Comparison of ENCODE assay signal across 9 mouse cellular contexts in genomic region chr7:107787977-107788620, GRCm38 (mm10). TPM values are rescaled to one million over a fixed set of nuclear protein-coding genes. Genes with fewer than 3 reads are reported as not detected.
A peak's percentile ranks its signal among the peaks of the same experiment; 100 is the strongest.
DNase-seq lines count a peak whose midpoint lies in the region; ATAC-seq lines count a peak whose summit lies in the region.
"Had no signal": no experiment of that assay in that cellular context is flagged by ENCODE, and none has a peak within 500 bp of the region (broad histone marks: within the 10 kb centered on the region; RNA-seq: fewer than 3 reads in every experiment).

No protein-coding gene starts in this region.

- ATAC-seq in forebrain, embryonic 11.5 days (replicated peaks; ENCODE audit: low FRiP score), result 0 out of 2 replicates have a peak, but pooled peaks have one; percentile 30
- ATAC-seq in forebrain, embryonic 12.5 days (ENCODE audit: low FRiP score), result no peak
- peak; percentile 77 for ATAC-seq in hindbrain, embryonic 16.5 days

- no peaks in the 10 kb centered on the region for H3K27me3 ChIP-seq in forebrain, embryonic 11.5 days (ENCODE audit: control insufficient read depth, insufficient read depth, low read length)
- no peaks in the 10 kb centered on the region for H3K27me3 ChIP-seq in forebrain, embryonic 12.5 days
- no peaks in the 10 kb centered on the region for H3K27me3 ChIP-seq in hindbrain, embryonic 16.5 days (replicated peaks; ENCODE audit: control insufficient read depth, insufficient read depth, low read length)

- H3K27ac ChIP-seq in forebrain, embryonic 11.5 days (ENCODE audit: low read depth, low read length), result no peak overlapping the region
- no peak overlapping the region for H3K27ac ChIP-seq in forebrain, embryonic 12.5 days
- H3K27ac ChIP-seq in hindbrain, embryonic 16.5 days (ENCODE audit: low read depth, low read length), result no peak overlapping the region
- H3K27ac ChIP-seq: macrophage had no signal

- H3K9me3 ChIP-seq in forebrain, embryonic 11.5 days (ENCODE audit: control insufficient read depth, low read length), result no peaks in the 10 kb centered on the region
- H3K9me3 ChIP-seq in forebrain, embryonic 12.5 days, result no peaks in the 10 kb centered on the region
- H3K9me3 ChIP-seq in hindbrain, embryonic 16.5 days (ENCODE audit: control insufficient read depth, low read length), result no peaks in the 10 kb centered on the region

- no peaks in the 10 kb centered on the region for H3K4me1 ChIP-seq in forebrain, embryonic 11.5 days (replicated peaks; ENCODE audit: control insufficient read depth, insufficient read depth, low read length)
- no peaks in the 10 kb centered on the region for H3K4me1 ChIP-seq in forebrain, embryonic 12.5 days
- no peaks in the 10 kb centered on the region for H3K4me1 ChIP-seq in hindbrain, embryonic 16.5 days (ENCODE audit: control insufficient read depth, insufficient read depth, low read depth, low read length)

- no peak overlapping the region for H3K9ac ChIP-seq in forebrain, embryonic 11.5 days (ENCODE audit: low read length)
- H3K9ac ChIP-seq in forebrain, embryonic 12.5 days, result no peak overlapping the region
- H3K9ac ChIP-seq in hindbrain, embryonic 16.5 days (ENCODE audit: low read depth, low read length), result no peak overlapping the region

- no peaks in the 10 kb centered on the region for H3K36me3 ChIP-seq in forebrain, embryonic 11.5 days (ENCODE audit: control insufficient read depth, insufficient read depth, low read length)
- H3K36me3 ChIP-seq in forebrain, embryonic 12.5 days (replicated peaks), result no peaks in the 10 kb centered on the region
- H3K36me3 ChIP-seq in hindbrain, embryonic 16.5 days (ENCODE audit: control insufficient read depth, insufficient read depth, low read length), result no peaks in the 10 kb centered on the region

- WGBS in forebrain, embryonic 11.5 days, result 56% methylated on average over 3 of the region's 3 CpGs
- WGBS in forebrain, embryonic 12.5 days, result 62% methylated on average over 3 of the region's 3 CpGs
- WGBS in hindbrain, embryonic 16.5 days, result 63% methylated on average over 3 of the region's 3 CpGs

- no peak overlapping the region for H3K4me3 ChIP-seq in forebrain, embryonic 11.5 days (ENCODE audit: low read depth, low read length)
- H3K4me3 ChIP-seq in forebrain, embryonic 12.5 days (replicated peaks), result no peak overlapping the region
- H3K4me3 ChIP-seq in hindbrain, embryonic 16.5 days (ENCODE audit: low read length), result no peak overlapping the region

- no peak overlapping the region for H3K4me2 ChIP-seq in forebrain, embryonic 11.5 days (ENCODE audit: low read depth, low read length, severe bottlenecking)
- H3K4me2 ChIP-seq in forebrain, embryonic 12.5 days, result no peak overlapping the region
- no peak overlapping the region for H3K4me2 ChIP-seq in hindbrain, embryonic 16.5 days (ENCODE audit: low read length)

- DNase-seq in forebrain, embryonic 11.5 days (ENCODE audit: low spot score), result no peak
- peak; percentile 14 for DNase-seq in right cerebral cortex, adult 18-20 months
- DNase-seq in right cerebral cortex, postnatal 25 days, result no peak
- DNase-seq in mesoderm, embryonic 11.5 days (ENCODE audit: low read depth, low spot score), result peak; percentile 28
- DNase-seq in T-cell, adult 2 months (ENCODE audit: low spot score), result no peak
- no peak for DNase-seq in heart, adult 11 months

RNA-seq across cellular contexts. Expression of gene Ovch2, which starts 12.9 kb away (rescaled TPM):
- not detected in 2 replicates for polyA plus RNA-seq in forebrain, embryonic 11.5 days (2014; fragmentation: Nextera tagmentation; extraction: Ambion mirVana)
- not detected in 2 replicates for polyA plus RNA-seq in forebrain, embryonic 12.5 days (2016; fragmentation: Nextera tagmentation; extraction: Ambion mirVana)
- not detected in 2 replicates for polyA plus RNA-seq in hindbrain, embryonic 16.5 days (2015; fragmentation: Nextera tagmentation; extraction: Ambion mirVana)
- polyA plus RNA-seq: macrophage had no signal

RNA-seq across cellular contexts. Expression of gene Olfr467, which starts 24.0 kb away (rescaled TPM):
- polyA plus RNA-seq in forebrain, embryonic 11.5 days (2014; fragmentation: Nextera tagmentation; extraction: Ambion mirVana), result not detected in 2 replicates
- not detected in 2 replicates for polyA plus RNA-seq in forebrain, embryonic 12.5 days (2016; fragmentation: Nextera tagmentation; extraction: Ambion mirVana)
- polyA plus RNA-seq in hindbrain, embryonic 16.5 days (2015; fragmentation: Nextera tagmentation; extraction: Ambion mirVana), result not detected in 2 replicates
- polyA plus RNA-seq: macrophage had no signal

RNA-seq across cellular contexts. Expression of gene Cyb5r2, which starts 30.3 kb away (rescaled TPM):
- 0.11 TPM in 1 of 2 replicates, not detected in the other for polyA plus RNA-seq in forebrain, embryonic 11.5 days (2014; fragmentation: Nextera tagmentation; extraction: Ambion mirVana)
- 0.17 TPM in 1 of 2 replicates, not detected in the other for polyA plus RNA-seq in forebrain, embryonic 12.5 days (2016; fragmentation: Nextera tagmentation; extraction: Ambion mirVana)
- polyA plus RNA-seq in hindbrain, embryonic 16.5 days (2015; fragmentation: Nextera tagmentation; extraction: Ambion mirVana), result 0.35 and 0.44 TPM in 2 replicates
- polyA plus RNA-seq: macrophage had no signal

RNA-seq across cellular contexts. Expression of gene Olfr469, which starts 37.2 kb away (rescaled TPM):
- not detected in 2 replicates for polyA plus RNA-seq in forebrain, embryonic 11.5 days (2014; fragmentation: Nextera tagmentation; extraction: Ambion mirVana)
- not detected in 2 replicates for polyA plus RNA-seq in forebrain, embryonic 12.5 days (2016; fragmentation: Nextera tagmentation; extraction: Ambion mirVana)
- polyA plus RNA-seq in hindbrain, embryonic 16.5 days (2015; fragmentation: Nextera tagmentation; extraction: Ambion mirVana), result not detected in 2 replicates
- polyA plus RNA-seq: macrophage had no signal

RNA-seq across cellular contexts. Expression of gene Olfr470, which starts 59.2 kb away (rescaled TPM):
- not detected in 2 replicates for polyA plus RNA-seq in forebrain, embryonic 11.5 days (2014; fragmentation: Nextera tagmentation; extraction: Ambion mirVana)
- not detected in 2 replicates for polyA plus RNA-seq in forebrain, embryonic 12.5 days (2016; fragmentation: Nextera tagmentation; extraction: Ambion mirVana)
- polyA plus RNA-seq in hindbrain, embryonic 16.5 days (2015; fragmentation: Nextera tagmentation; extraction: Ambion mirVana), result not detected in 2 replicates
- polyA plus RNA-seq: macrophage had no signal

Comparison
In these comparisons a context has a peak if more than half of its experiments do, and no peak if none do; other contexts are left out.
1. DNase-seq: peak in right cerebral cortex, adult 18-20 months (single experiment) and mesoderm, embryonic 11.5 days (single experiment); none in forebrain, embryonic 11.5 days (single experiment), right cerebral cortex, postnatal 25 days (single experiment), T-cell, adult 2 months (single experiment) and heart, adult 11 months (single experiment).